Mouse (Mus musculus): Measurements from ENCODE around the gene Son. TPM values are rescaled to one million over a fixed set of nuclear protein-coding genes. Genes with fewer than 3 reads are reported as not detected.

Gene Son
- total and polyA plus RNA-seq, 3 experiments: 93.6 to 182 (median 157) TPM

- peak; percentile 84 for TF ChIP-seq MYC (IDR thresholded peaks at IDR 0.05; ENCODE audit: low read depth, low read length)
- TF ChIP-seq POLR2AphosphoS2 (IDR thresholded peaks at IDR 0.05; ENCODE audit: low read length): 0 out of 2 replicates have a peak, but pooled peaks have one; percentile 49
- TF ChIP-seq MEF2A (IDR thresholded peaks at IDR 0.05; ENCODE audit: extremely low read depth, insufficient replicate concordance, low read depth, low read length, poor library complexity, severe bottlenecking): no peak
- peak; percentile 46; the same call in 1 of the 2 replicates for TF ChIP-seq MXI1 (IDR thresholded peaks at IDR 0.05; ENCODE audit: low read depth, low read length)
Measured at GRCm38 (mm10) chr16:91647461-91648219, at the start of gene Son (continued).

- Histone ChIP-seq H3K27me3 (ENCODE audit: control insufficient read depth in 1 of 2, insufficient read depth in 2 of 2, low read length in 2 of 2) (no peaks in the 10 kb centered on the region), H3K27ac (ENCODE audit: control insufficient read depth, low read depth, low read length) (peak within 1 kb of the TSS; percentile 33), H3K4me3 (ENCODE audit: control insufficient read depth in 1 of 2, insufficient read depth in 1 of 2, low read depth in 2 of 2, low read length in 2 of 2) (peak within 1 kb of the TSS; percentile 55 to 89), H3K79me2 (ENCODE audit: control insufficient read depth, insufficient read depth, low read length, poor library complexity) (no peaks in the 10 kb centered on the region; the same call in 1 of the 2 replicates), H3K36me3 (ENCODE audit: control insufficient read depth in 1 of 2, insufficient read depth in 2 of 2, low read length in 2 of 2) (no peaks in the 10 kb centered on the region), H3K9ac (ENCODE audit: control insufficient read depth, low read depth, low read length, poor library complexity, severe bottlenecking) (peak within 1 kb of the TSS; percentile 71), H3K4me1 (ENCODE audit: control insufficient read depth in 1 of 2, insufficient read depth in 2 of 2, low read length in 2 of 2) (no peaks in the 10 kb centered on the region), H3K9me3 (replicated peaks; ENCODE audit: insufficient read depth, low read length) (no peaks in the 10 kb centered on the region)
- TF ChIP-seq TCF12 (IDR thresholded peaks at IDR 0.05; ENCODE audit: low read depth, low read length): 0 out of 2 replicates have a peak, but pooled peaks have one; percentile 20
- TF ChIP-seq MXI1 (IDR thresholded peaks at IDR 0.05; ENCODE audit: low read depth, low read length): peak; percentile 51; the same call in 1 of the 2 replicates
- no peak for TF ChIP-seq MEF2A (IDR thresholded peaks at IDR 0.05; ENCODE audit: extremely low read depth, insufficient replicate concordance, low read depth, low read length, poor library complexity, severe bottlenecking)
- TF ChIP-seq MYB (IDR thresholded peaks at IDR 0.05; ENCODE audit: low read depth, low read length): no peak
- no peak for TF ChIP-seq TBP (IDR thresholded peaks at IDR 0.05; ENCODE audit: low read depth, low read length)
- TF ChIP-seq GABPA (IDR thresholded peaks at IDR 0.05; ENCODE audit: low read depth, low read length): no peak
- peak; percentile 48; the same call in 1 of the 2 replicates for TF ChIP-seq ELF1 (IDR thresholded peaks at IDR 0.05; ENCODE audit: low read depth, low read length)
- TF ChIP-seq JUND (IDR thresholded peaks at IDR 0.05; ENCODE audit: low read depth, low read length): no peak
- TF ChIP-seq HCFC1 (IDR thresholded peaks at IDR 0.05; ENCODE audit: low read depth, low read length): peak; percentile 44; the same call in 1 of the 2 replicates
- TF ChIP-seq NRF1 (IDR thresholded peaks at IDR 0.05; ENCODE audit: insufficient read depth, low read depth, low read length, poor library complexity, severe bottlenecking): 0 out of 2 replicates have a peak, but pooled peaks have one; percentile 48
- no peak for TF ChIP-seq ZNF384 (IDR thresholded peaks at IDR 0.05; ENCODE audit: low read depth, low read length)
- TF ChIP-seq SIN3A (IDR thresholded peaks at IDR 0.05; ENCODE audit: low read length): peak; percentile 6; the same call in 1 of the 2 replicates
- no peak for TF ChIP-seq TAL1 (IDR thresholded peaks at IDR 0.05; ENCODE audit: low read length)
- peak; percentile 24; the same call in 1 of the 2 replicates for TF ChIP-seq RCOR1 (IDR thresholded peaks at IDR 0.05; ENCODE audit: low read depth, low read length)
- no peak for TF ChIP-seq ZC3H11A (IDR thresholded peaks at IDR 0.05; ENCODE audit: low read depth, low read length)
- peak; percentile 48; the same call in 1 of the 2 replicates for TF ChIP-seq USF1 (IDR thresholded peaks at IDR 0.05; ENCODE audit: low read depth, low read length)
- TF ChIP-seq BHLHE40 (IDR thresholded peaks at IDR 0.05; ENCODE audit: borderline replicate concordance, low read depth, low read length): no peak
- 0 out of 2 replicates have a peak, but pooled peaks have one; percentile 29 for TF ChIP-seq UBTF (IDR thresholded peaks at IDR 0.05; ENCODE audit: borderline replicate concordance, insufficient read depth, low read depth, low read length)
- peak; percentile 6; the same call in 1 of the 2 replicates for TF ChIP-seq MAZ (IDR thresholded peaks at IDR 0.05; ENCODE audit: low read depth, low read length)
- TF ChIP-seq MYC (IDR thresholded peaks at IDR 0.05; ENCODE audit: low read depth, low read length): no peak
- no peak for TF ChIP-seq RAD21 (IDR thresholded peaks at IDR 0.05; ENCODE audit: low read depth, low read length)
- DNase-seq (ENCODE audit: low read depth, low spot score): peak; percentile 97
Measured at GRCm38 (mm10) chr16:91597672-91598010, 49.7 kb upstream of the Son start, which contains the start of gene Tmem50b. Tmem50b (minus strand) TSS chr16:91597800.

Data from MEL (cell line).